Mouse (Mus musculus): ENCODE measurements around the gene BC030867. TPM values are rescaled to one million over a fixed set of nuclear protein-coding genes. Genes with fewer than 3 reads are reported as not detected.
A peak's percentile ranks its signal among the peaks of the same experiment; 100 is the strongest.

BC030867 gene
- 4.6 and 5.6 TPM in 2 replicates for polyA plus RNA-seq (2015; fragmentation: Nextera tagmentation; extraction: Ambion mirVana)

DNA sequence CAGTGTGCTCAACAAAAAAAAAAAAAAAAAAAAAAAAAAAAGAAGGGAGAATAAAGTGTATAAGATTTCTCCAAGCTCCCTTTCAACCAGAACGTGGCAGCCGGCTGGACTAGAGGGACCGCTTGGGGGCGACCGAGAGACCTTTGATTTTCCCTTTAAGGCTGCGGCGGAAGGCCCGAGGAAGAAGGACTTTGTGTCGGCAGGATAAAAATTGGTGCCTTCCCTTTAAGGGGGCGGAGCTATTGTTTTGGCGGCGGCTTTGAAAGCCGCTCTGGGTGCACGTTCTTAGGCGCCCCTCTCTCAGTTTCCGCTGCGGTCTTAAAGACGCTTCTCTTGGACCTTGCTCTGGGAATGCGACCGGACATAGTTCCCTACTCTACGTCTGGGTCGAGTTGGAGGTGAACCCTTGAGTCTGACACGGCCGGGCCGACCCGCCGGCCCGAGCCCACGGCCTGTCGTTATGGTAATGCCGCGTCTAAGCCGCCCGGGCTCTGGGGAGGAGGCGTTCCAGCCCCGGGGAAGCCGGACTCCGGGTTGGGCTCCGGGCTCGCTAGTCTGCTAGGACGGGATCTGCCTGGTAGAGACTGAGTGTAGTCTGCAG is at the start of gene BC030867:
TSS of gene BC030867 (plus strand) at position 253 of the 601 bp plus-strand sequence.
- no peak within 1 kb of the TSS for H3K27ac ChIP-seq

DNA sequence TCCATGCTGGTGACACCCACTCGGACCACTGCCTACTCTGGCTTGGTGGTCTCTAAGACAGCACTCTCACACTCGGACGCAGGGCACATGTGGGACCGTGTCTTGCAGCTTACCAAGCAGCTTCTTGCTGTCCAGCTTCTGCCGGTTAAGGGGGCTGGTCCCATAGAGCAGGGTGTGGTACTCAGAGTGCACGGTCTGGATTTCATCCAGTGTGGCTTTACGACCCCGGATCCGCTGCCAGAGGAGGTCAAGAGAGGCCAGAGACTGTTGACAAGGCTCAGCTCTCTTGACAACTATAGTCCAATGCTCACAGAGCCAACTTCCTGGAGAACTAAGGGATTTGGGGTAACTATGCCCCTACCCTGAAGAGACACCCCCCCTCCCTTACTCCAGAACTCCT is 48.8 kb upstream of the BC030867 start:
- 91% methylated on average over 9 of the region's 9 CpGs for WGBS
- Histone ChIP-seq H3K9ac (replicated peaks) (no peak overlapping the region), H3K36me3 (peaks cover 98% of the 10 kb centered on the region)

More for the DNA sequence above, at the start of gene BC030867:
- no peaks in the 10 kb centered on the region for H3K36me3 ChIP-seq
- peak within 1 kb of the TSS; percentile 79 for H3K4me2 ChIP-seq (replicated peaks)
- peak within 1 kb of the TSS; percentile 58 for H3K9ac ChIP-seq (replicated peaks)
- peaks cover 29% of the 10 kb centered on the region for H3K4me1 ChIP-seq (replicated peaks)
- H3K27me3 ChIP-seq = no peaks in the 10 kb centered on the region
- no peaks in the 10 kb centered on the region for H3K9me3 ChIP-seq
- ATAC-seq = peak; percentile 58
- H3K4me3 ChIP-seq (replicated peaks) = peak within 1 kb of the TSS; percentile 49
- under 1% methylated on average over 41 of the region's 41 CpGs for WGBS

DNA sequence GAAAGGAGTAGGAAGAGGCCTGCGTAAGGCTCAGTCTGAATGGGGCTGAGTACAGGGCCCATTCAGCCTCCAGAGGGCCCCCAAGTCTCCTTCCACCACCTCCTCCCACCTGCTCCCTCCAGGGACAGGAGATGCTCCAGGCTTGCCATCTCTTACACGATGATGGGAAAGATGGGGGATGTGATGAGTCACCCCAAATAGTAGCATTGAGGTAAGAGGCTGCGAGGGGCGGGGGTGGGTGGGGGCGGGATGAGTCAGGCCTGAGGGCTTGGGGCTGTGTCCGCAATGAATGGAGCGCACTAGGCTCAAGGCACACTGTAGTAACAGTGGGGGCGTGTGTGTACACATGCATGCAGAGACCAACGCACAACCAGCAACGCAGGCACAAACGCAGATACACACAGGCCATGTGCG is 47.3 kb upstream of the BC030867 start:
- ATAC-seq = no peak
- Histone ChIP-seq H3K4me3 (replicated peaks) (no peak overlapping the region), H3K4me2 (replicated peaks) (no peak overlapping the region), H3K9me3 (no peaks in the 10 kb centered on the region), H3K4me1 (replicated peaks) (0 out of 2 replicates have a peak, but pooled peaks cover 2% of the 10 kb centered on the region), H3K36me3 (peaks cover 97% of the 10 kb centered on the region), H3K27me3 (no peaks in the 10 kb centered on the region), H3K9ac (replicated peaks) (no peak overlapping the region), H3K27ac (no peak overlapping the region)
- 78% methylated on average over 12 of the region's 12 CpGs for WGBS

More for the DNA sequence above, 48.8 kb upstream of the BC030867 start:
- Histone ChIP-seq H3K27me3 (no peaks in the 10 kb centered on the region), H3K9me3 (no peaks in the 10 kb centered on the region), H3K4me1 (replicated peaks) (no peaks in the 10 kb centered on the region), H3K4me3 (replicated peaks) (no peak overlapping the region), H3K27ac (no peak overlapping the region), H3K4me2 (replicated peaks) (no peak overlapping the region)
- no peak for ATAC-seq

DNA sequence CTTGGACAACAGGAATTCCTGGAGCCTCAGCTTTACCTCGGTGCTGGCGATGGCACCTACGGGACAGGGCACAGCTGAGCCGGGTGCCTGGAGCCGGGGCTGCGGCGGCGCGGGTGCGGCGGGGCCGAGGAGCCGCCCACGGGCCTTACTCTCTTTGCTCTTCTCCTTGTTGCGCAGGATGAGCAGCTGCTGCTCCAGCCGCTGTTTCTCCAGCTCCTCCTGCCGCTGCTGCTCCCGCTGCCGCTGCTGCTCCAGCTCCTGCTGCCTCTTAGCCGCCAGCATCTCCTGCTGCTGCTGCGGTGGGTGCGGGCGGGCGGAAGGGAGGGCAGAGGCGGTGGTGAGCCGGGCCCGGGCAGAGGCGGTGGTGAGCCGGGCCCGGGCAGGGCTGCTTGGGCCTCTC is 42.2 kb upstream of the BC030867 start:
- H3K9me3 ChIP-seq = no peaks in the 10 kb centered on the region
- H3K4me3 ChIP-seq (replicated peaks) = no peak overlapping the region
- no peak overlapping the region; the same call in 1 of the 2 replicates for H3K27ac ChIP-seq
- H3K4me1 ChIP-seq (replicated peaks) = peaks cover 49% of the 10 kb centered on the region
- no peaks in the 10 kb centered on the region for H3K27me3 ChIP-seq
- peaks cover 53% of the 10 kb centered on the region for H3K36me3 ChIP-seq
- H3K4me2 ChIP-seq (replicated peaks) = no peak overlapping the region
- ATAC-seq = no peak
- H3K9ac ChIP-seq (replicated peaks) = 0 out of 2 replicates have a peak overlapping the region, but pooled peaks have one; percentile 6
- 72% methylated on average over 22 of the region's 30 CpGs for WGBS

DNA sequence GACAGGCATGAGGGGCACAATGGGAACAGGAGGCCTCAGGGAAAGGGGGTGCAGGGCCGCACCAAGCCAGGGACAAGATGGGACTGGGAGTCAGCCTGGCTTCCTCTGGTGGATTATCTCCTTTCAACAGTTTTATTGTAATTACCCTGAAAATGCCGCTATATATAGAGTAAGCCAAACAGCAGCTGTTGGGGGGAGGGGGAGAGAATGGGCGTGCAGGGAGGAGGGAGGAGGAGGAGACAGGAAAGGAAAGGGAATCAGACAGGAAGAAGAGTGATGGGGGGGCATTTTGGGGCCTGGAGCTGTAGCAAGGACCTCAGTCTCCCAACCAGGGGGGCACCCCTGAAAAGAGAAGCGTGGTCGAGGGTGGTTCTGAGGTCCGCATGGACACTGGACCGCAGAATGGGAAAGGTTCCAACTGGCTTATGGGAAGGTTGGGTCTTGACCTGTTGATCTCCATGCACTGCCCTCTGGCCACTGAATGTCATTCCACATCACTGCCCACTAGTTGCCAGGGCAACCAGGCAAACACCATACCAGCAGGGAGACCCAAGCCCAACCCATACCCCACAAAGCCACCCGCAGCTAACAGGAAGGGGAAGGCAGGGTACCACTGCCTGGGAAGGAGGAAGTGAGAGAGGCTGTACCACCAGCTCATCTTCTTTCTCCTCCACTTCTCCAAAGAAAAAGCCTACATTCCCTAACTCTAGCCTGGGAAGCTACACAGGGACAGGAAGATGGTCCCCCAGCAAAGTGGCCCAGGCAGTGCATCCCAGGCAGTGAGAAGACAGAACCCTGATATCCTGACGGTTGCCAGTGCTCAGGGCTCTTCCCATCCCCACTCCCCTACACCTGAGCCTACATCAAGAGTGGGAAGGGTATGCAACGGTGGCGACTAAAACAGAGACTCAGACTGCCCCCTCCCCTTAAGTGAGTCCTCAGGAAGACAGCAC is 40.6 kb upstream of the BC030867 start:
- Histone ChIP-seq H3K9me3 (no peaks in the 10 kb centered on the region), H3K4me3 (replicated peaks) (no peak overlapping the region), H3K27ac (peak overlapping the region; percentile 36; the same call in 1 of the 2 replicates), H3K36me3 (peaks cover 46% of the 10 kb centered on the region), H3K9ac (replicated peaks) (peak overlapping the region; percentile 15; the same call in 1 of the 2 replicates), H3K4me2 (replicated peaks) (peak overlapping the region; percentile 4), H3K27me3 (no peaks in the 10 kb centered on the region), H3K4me1 (replicated peaks) (peaks cover 51% of the 10 kb centered on the region)
- 17% methylated on average over 11 of the region's 11 CpGs for WGBS
- ATAC-seq = no peak; the same call in 1 of the 2 replicates

DNA sequence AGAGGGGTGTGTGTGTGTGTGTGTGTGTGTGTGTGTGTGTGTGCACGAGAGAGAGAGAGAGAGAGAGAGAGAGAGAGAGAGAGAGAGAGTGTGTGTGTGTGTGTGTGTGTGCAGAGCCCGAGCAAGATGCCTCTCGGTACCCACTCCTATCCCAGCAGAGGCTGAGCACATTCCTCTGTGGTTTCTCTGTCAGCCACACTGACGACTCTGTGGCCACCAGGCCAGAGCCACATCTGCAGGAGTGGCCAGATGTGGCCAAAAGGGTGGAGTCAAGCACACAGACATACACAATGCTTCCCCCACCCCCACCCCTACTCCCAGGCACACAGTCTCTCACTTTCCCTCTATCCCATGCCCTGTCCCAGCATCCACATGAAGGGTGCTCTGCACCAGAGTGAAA is 39.8 kb upstream of the BC030867 start:
- H3K4me1 ChIP-seq (replicated peaks) = peaks cover 57% of the 10 kb centered on the region
- no peaks in the 10 kb centered on the region for H3K9me3 ChIP-seq
- no peaks in the 10 kb centered on the region for H3K27me3 ChIP-seq
- H3K27ac ChIP-seq = peak overlapping the region; percentile 12; the same call in 1 of the 2 replicates
- WGBS = 31% methylated on average over 3 of the region's 4 CpGs
- H3K4me3 ChIP-seq (replicated peaks) = no peak overlapping the region
- no peak; the same call in 1 of the 2 replicates for ATAC-seq
- peak overlapping the region; percentile 20; the same call in 1 of the 2 replicates for H3K9ac ChIP-seq (replicated peaks)
- peaks cover 39% of the 10 kb centered on the region for H3K36me3 ChIP-seq
- H3K4me2 ChIP-seq (replicated peaks) = no peak overlapping the region

DNA sequence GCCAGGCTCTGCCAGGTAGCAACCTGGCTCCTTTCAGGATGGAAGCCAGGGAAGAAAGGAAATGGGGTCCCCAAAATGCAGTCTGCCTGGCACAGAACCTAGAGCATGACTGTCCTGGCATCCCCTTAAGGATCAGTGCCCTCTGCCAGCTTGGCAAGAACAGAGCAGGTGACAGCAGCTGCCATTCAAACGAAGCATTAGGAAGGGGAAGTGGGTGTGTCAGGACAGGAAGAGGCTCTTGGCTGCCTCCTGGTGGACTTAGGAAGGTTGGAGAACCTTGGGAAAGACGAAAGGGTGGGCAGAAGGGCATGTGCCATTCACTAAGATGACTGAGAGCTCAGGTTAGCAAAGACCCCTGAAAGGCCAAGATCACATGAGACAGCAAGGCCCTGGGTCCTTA is 38.9 kb upstream of the BC030867 start:
- ATAC-seq = no peak
- 27% methylated on average over 2 of the region's 2 CpGs for WGBS
- H3K4me2 ChIP-seq (replicated peaks) = no peak overlapping the region
- no peak overlapping the region for H3K4me3 ChIP-seq (replicated peaks)
- H3K4me1 ChIP-seq (replicated peaks) = peaks cover 64% of the 10 kb centered on the region
- 0 out of 2 replicates have a peak overlapping the region, but pooled peaks have one; percentile 20 for H3K9ac ChIP-seq (replicated peaks)
- peaks cover 30% of the 10 kb centered on the region for H3K36me3 ChIP-seq
- H3K9me3 ChIP-seq = no peaks in the 10 kb centered on the region
- H3K27ac ChIP-seq = peak overlapping the region; percentile 19; the same call in 1 of the 2 replicates
- H3K27me3 ChIP-seq = no peaks in the 10 kb centered on the region

DNA sequence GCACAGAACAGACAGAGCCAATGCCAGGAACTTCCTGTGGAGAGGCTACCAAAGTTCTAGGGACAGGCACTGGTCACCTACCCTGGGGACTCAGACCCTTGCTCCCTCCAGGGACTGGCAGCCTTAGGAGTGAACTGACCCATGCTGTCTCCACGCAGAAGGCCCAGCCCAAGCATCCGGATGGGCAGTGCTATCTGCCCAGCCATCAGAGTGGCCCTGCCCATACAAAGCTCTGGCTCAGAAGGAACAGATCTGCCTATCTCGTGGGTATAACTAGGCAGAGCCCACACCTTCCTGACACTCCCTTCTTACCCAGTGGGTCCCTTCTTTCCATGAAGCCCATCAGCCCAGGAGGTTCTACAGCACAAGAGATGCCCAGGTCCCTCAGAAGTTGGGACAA is 38.5 kb upstream of the BC030867 start:
- 66% methylated on average over 3 of the region's 3 CpGs for WGBS
- ATAC-seq = no peak
- H3K36me3 ChIP-seq = peaks cover 26% of the 10 kb centered on the region
- no peaks in the 10 kb centered on the region for H3K9me3 ChIP-seq
- no peaks in the 10 kb centered on the region for H3K27me3 ChIP-seq
- H3K4me1 ChIP-seq (replicated peaks) = peaks cover 69% of the 10 kb centered on the region
- H3K27ac ChIP-seq = no peak overlapping the region
- H3K4me2 ChIP-seq (replicated peaks) = no peak overlapping the region
- H3K9ac ChIP-seq (replicated peaks) = 0 out of 2 replicates have a peak overlapping the region, but pooled peaks have one; percentile 20
- H3K4me3 ChIP-seq (replicated peaks) = no peak overlapping the region

DNA sequence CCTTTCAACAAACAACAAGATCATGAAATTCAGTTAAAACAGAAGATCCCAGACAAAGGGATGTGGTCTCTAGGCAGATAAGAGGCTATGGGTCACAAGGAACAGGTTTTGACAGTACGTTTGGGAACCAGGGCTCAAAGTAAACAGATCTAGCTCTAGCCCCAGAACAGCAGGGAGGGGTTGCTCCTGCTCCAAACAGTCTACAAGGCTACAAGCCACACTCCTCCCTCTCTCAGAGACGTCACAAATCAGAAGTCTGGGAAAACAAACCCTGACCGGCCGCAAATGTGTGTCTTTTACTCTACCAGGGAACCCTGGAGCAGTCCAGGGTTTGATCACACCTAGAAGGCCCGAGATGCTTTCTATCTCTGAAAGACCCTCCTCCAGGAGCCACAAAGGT is 37.7 kb upstream of the BC030867 start:
- no peaks in the 10 kb centered on the region for H3K9me3 ChIP-seq
- no peak overlapping the region; the same call in 1 of the 2 replicates for H3K9ac ChIP-seq (replicated peaks)
- no peak overlapping the region for H3K4me3 ChIP-seq (replicated peaks)
- H3K36me3 ChIP-seq = peaks cover 18% of the 10 kb centered on the region
- WGBS = 79% methylated on average over 5 of the region's 5 CpGs
- H3K27ac ChIP-seq = no peak overlapping the region
- peaks cover 77% of the 10 kb centered on the region for H3K4me1 ChIP-seq (replicated peaks)
- no peak for ATAC-seq
- H3K27me3 ChIP-seq = no peaks in the 10 kb centered on the region
- H3K4me2 ChIP-seq (replicated peaks) = no peak overlapping the region

DNA sequence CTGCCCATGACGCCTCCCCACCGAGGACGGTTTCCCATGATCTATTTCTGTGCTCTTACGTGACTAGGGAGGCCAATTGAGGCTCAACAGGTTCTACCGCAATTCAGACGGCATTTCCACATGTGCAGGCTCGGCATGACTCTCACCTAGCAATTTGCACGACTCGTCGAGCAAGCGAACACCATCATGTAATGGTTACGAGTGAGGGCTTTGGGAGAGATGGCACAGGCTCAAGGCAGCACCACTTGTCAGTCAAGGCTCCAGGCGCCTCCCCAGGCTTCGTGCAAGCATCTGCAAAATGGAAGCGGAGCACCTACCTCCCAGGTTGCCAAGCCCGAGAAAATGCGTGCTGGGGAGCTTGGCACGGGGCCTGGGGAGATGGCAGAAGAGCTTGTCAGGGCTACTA is 36.7 kb upstream of the BC030867 start:
- Histone ChIP-seq H3K9ac (replicated peaks) (no peak overlapping the region), H3K4me1 (replicated peaks) (peaks cover 79% of the 10 kb centered on the region), H3K36me3 (peaks cover 9% of the 10 kb centered on the region), H3K27me3 (no peaks in the 10 kb centered on the region), H3K4me2 (replicated peaks) (no peak overlapping the region), H3K9me3 (no peaks in the 10 kb centered on the region), H3K4me3 (replicated peaks) (no peak overlapping the region), H3K27ac (no peak overlapping the region)
- ATAC-seq = no peak
- WGBS = 76% methylated on average over 18 of the region's 18 CpGs

DNA sequence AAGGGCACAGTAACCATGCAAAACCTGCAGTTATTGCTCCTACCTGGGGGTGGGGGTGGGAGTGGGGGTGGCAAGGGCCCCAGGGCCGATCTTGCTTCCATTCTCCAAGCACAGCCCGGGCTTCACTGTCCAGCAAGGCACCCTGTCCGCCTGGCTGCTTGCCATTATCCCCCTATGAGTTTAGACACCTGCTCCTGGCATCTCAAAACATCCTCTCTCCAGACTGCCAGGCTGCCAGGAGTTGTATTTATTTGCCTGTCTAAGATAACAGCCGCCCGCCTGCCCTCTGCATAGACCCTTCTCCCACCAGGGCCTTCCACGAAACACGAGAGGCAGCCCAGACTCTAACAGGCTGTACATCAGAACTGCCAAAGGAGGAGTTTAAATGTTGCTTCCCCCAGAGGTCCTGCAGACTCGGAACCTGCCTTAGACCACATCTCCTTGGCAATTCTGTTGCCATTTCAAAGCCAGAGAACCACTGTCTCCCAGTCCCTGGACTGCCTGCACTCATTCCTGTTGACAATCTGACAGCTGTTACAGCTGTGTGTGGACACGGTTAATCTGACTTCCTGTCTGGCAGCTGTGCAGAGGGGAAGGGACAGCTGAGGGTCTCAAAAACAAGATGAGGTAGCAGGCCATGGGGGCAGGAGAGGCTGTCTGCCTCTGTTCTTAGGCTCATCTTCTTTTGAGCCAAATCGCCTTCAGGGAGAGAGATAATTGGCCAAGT is 34.1 kb upstream of the BC030867 start:
- Histone ChIP-seq H3K27ac (no peak overlapping the region), H3K4me1 (replicated peaks) (peaks cover 79% of the 10 kb centered on the region), H3K9me3 (no peaks in the 10 kb centered on the region), H3K36me3 (peaks cover 21% of the 10 kb centered on the region), H3K4me3 (replicated peaks) (no peak overlapping the region), H3K4me2 (replicated peaks) (no peak overlapping the region), H3K9ac (replicated peaks) (0 out of 2 replicates have a peak overlapping the region, but pooled peaks have one; percentile 19), H3K27me3 (no peaks in the 10 kb centered on the region)
- ATAC-seq = no peak
- 63% methylated on average over 10 of the region's 10 CpGs for WGBS
